ENCODE assay signal across 29 mouse cellular contexts in genomic region chr10:83325903-83326302, GRCm38 (mm10). TPM values are rescaled to one million over a fixed set of nuclear protein-coding genes. Genes with fewer than 3 reads are reported as not detected.
"Had no signal": no experiment of that assay in that cellular context is flagged by ENCODE, and none has a peak within 500 bp of the region (broad histone marks: within the 10 kb centered on the region; RNA-seq: fewer than 3 reads in every experiment).

No protein-coding gene starts in this region.

- DNase-seq: cerebellum, adult 8-10 months; cerebellum, adult 9-10 months; cerebellum, adult 9-11 months; cerebellum, postnatal 10 days; cerebellum, postnatal 14 days; cerebellum, postnatal 25 days; cerebellum, postnatal 36 days; embryo, embryonic 11 days; forebrain, postnatal 0 days; gastrocnemius, adult 2 months; gastrocnemius, postnatal 10 days; gastrocnemius, postnatal 14 days; gastrocnemius, postnatal 25 days; heart, adult 11 months; heart, adult 18-20 months; heart, adult 2 months had no signal

- H3K27ac ChIP-seq: embryonic facial prominence, embryonic 10.5 days; embryonic facial prominence, embryonic 12.5 days; embryonic facial prominence, embryonic 13.5 days; embryonic facial prominence, embryonic 15.5 days; forebrain, embryonic 10.5 days; forebrain, embryonic 12.5 days; forebrain, embryonic 13.5 days; forebrain, embryonic 15.5 days; gastrocnemius, adult 2 months; heart, adult 2 months had no signal

- ATAC-seq: forebrain, embryonic 13.5 days; forebrain, embryonic 14.5 days; forebrain, embryonic 15.5 days; forebrain, embryonic 16.5 days; forebrain, postnatal 0 days had no signal

- H3K27me3 ChIP-seq: embryonic facial prominence, embryonic 12.5 days; embryonic facial prominence, embryonic 13.5 days; embryonic facial prominence, embryonic 15.5 days; forebrain, embryonic 15.5 days had no signal

- H3K9me3 ChIP-seq: embryonic facial prominence, embryonic 10.5 days; embryonic facial prominence, embryonic 12.5 days; embryonic facial prominence, embryonic 13.5 days; embryonic facial prominence, embryonic 15.5 days; forebrain, embryonic 10.5 days; forebrain, embryonic 12.5 days; forebrain, embryonic 13.5 days; forebrain, embryonic 15.5 days had no signal

- H3K4me3 ChIP-seq: embryonic facial prominence, embryonic 10.5 days; embryonic facial prominence, embryonic 12.5 days; embryonic facial prominence, embryonic 13.5 days; embryonic facial prominence, embryonic 15.5 days; erythroblast, embryonic 14.5 days; forebrain, embryonic 10.5 days; forebrain, embryonic 12.5 days; forebrain, embryonic 13.5 days; forebrain, embryonic 15.5 days; gastrocnemius, adult 2 months; heart, adult 2 months had no signal

- H3K9ac ChIP-seq: embryonic facial prominence, embryonic 12.5 days; embryonic facial prominence, embryonic 13.5 days; embryonic facial prominence, embryonic 15.5 days; forebrain, embryonic 12.5 days; forebrain, embryonic 13.5 days; forebrain, embryonic 15.5 days; forebrain, postnatal 0 days had no signal

- H3K4me2 ChIP-seq: embryonic facial prominence, embryonic 12.5 days; embryonic facial prominence, embryonic 13.5 days; embryonic facial prominence, embryonic 15.5 days; forebrain, embryonic 12.5 days; forebrain, embryonic 13.5 days; forebrain, embryonic 15.5 days had no signal

- H3K36me3 ChIP-seq: embryonic facial prominence, embryonic 10.5 days; embryonic facial prominence, embryonic 12.5 days; embryonic facial prominence, embryonic 13.5 days; embryonic facial prominence, embryonic 15.5 days; forebrain, embryonic 10.5 days; forebrain, embryonic 12.5 days; forebrain, embryonic 15.5 days had no signal

RNA-seq across cellular contexts. Expression of gene Slc41a2, which starts 11.8 kb away (rescaled TPM):
- total RNA-seq: common myeloid progenitor, adult 5-6 weeks; granulocyte monocyte progenitor cell, adult 5-6 weeks had no signal
- polyA plus RNA-seq: erythroblast, embryonic 14.5 days had no signal
